Mouse (Mus musculus) cortical plate, adult 2 months (tissue): ENCODE measurements around the gene Slc4a8. TPM values are rescaled to one million over a fixed set of nuclear protein-coding genes. Genes with fewer than 3 reads are reported as not detected.

Source experiments
- H3K27ac ChIP-seq: fragments of 200-500 bp; 2 replicates; pipeline ENCODE4 v1.5.1; 2012; ENCODE audit warnings: low read length, control low read depth, inconsistent platforms; ENCODE audit not compliant: insufficient read depth
- H3K4me1 ChIP-seq: fragments of 200-500 bp; 2 replicates; pipeline ENCODE4 v1.6.1; 2011; ENCODE audit warnings: low read length; ENCODE audit not compliant: control insufficient read depth, insufficient read depth
- H3K4me3 ChIP-seq: fragments of 200-500 bp; 2 replicates; pipeline ENCODE4 v1.5.1; 2011; ENCODE audit warnings: mild to moderate bottlenecking, low read length, control low read depth; ENCODE audit not compliant: insufficient read depth
- CTCF ChIP-seq: fragments of 200-500 bp; IDR thresholded peaks from 2 replicates; pipeline ENCODE4 v1.5.1; 2011; ENCODE audit warnings: mild to moderate bottlenecking, control low read depth, low read length; ENCODE audit not compliant: insufficient read depth; ENCODE audit errors: extremely low read depth
- POLR2A ChIP-seq: fragments of 200-500 bp; IDR thresholded peaks from 2 replicates; pipeline ENCODE4 v1.6.1; 2011; ENCODE audit warnings: mild to moderate bottlenecking, low read length, control low read depth; ENCODE audit not compliant: insufficient read depth; ENCODE audit errors: extremely low read depth
- polyA plus RNA-seq: library from polyadenylated mRNA; depleted of rRNA; stranded (reverse); fragments of >200 nt; gene quantifications from 2 replicates; pipeline ENCODE4 v1.2.3, GENCODE M21; 2012; rRNA removed

Slc4a8 gene
- 31.4 and 36.0 TPM in 2 replicates for polyA plus RNA-seq

DNA sequence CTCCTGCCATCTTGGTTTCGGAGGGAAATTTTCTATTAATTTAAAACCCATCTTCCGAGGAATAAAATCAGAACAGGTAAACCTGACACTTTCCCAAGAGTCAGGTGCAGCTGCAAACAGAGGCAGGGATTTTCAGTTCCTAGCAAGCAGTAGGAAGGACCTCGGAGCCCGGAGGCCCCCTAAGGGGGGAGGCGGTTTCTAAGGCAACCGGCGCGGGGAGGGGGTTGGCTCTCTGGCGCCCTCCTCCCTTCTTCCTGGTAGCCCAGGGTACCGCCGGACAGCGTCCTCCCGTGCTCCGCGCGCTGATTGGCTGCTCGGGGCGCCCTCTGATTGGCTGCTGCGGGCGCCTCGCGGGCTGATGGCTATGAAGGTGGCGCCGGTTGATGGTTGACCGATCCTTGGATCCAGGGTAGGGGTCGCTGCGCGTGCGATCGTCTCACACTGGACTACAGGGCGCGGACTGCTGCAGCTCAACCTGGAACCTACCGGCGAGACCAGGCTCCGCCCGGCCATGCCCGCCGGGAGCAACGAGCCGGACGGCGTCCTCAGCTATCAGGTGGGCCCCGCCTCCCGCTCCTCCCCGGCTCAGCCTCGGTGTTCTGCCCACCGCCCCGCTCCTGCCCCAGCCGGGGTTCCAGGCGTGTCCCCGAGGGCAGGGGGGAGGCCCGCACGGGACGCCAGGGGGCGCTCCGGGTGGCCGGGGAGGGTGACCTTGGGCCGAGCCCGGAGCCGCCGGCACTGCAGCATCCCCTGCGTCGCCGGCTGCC, at the start of gene Slc4a8:
Gene Slc4a8 (plus strand): TSS at position 329 of the 767 bp plus-strand sequence.
- Histone ChIP-seq H3K4me3 (peak within 1 kb of the TSS; percentile 66), H3K27ac (peak within 1 kb of the TSS; percentile 47), H3K4me1 (peaks cover 2% of the 10 kb centered on the region; the same call in 1 of the 2 replicates)
- 0 out of 2 replicates have a peak, but pooled peaks have one; percentile 12 for TF ChIP-seq CTCF
- no peak for TF ChIP-seq POLR2A

DNA sequence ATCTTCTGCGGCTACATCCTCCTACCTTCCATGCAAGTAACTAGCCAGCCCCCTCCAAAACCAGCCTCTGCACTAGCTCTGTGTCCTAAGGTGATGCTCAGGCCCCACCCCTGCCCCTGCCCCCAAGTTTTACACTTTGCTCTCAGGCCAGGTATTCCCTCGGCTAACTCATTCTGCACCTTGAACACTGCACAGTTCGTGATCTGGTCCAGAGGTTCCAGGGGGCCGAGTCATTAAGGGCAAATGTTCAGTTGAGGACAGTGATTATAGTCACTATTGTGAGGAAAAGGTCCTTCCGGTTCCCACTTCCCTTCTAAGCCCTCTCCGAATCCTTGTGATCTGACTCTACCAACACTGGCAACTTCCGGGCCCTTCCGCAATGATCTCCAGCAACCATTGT, 47.1 kb upstream of the Slc4a8 start:
- Histone ChIP-seq H3K4me3 (no peak overlapping the region), H3K27ac (no peak overlapping the region), H3K4me1 (no peaks in the 10 kb centered on the region)
- no peak for TF ChIP-seq CTCF
- TF ChIP-seq POLR2A: no peak

DNA sequence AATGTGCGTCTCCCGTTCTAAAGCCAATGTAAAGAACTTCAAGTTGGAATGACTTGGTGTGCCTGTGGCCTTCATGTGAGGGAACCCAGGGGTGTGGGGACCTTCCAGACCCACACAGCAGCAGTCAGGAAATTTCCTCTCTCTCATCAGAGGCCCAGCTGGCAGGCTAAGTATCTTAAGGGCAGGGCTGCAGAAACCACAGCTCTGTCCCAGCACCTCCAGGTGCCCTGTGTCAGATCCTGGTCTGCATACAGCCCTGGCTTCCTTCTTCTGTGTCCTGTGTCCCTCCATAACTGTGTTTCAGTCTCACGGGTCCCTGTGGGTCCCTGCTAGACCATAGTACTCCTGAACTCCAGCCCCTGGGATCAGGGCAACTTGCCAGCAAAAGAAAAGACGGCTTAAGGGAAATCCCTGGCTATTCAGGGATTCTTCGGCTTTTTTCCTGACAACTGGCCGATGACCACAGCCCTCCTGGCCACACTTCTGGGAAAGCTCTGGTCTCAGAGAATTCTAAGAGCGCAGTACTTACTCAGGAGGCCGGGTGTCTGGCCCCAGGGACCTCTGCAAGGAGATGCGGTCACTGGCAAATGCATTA, 46.1 kb upstream of the Slc4a8 start:
- TF ChIP-seq CTCF: no peak
- no peak for TF ChIP-seq POLR2A
- Histone ChIP-seq H3K4me3 (no peak overlapping the region), H3K4me1 (no peaks in the 10 kb centered on the region), H3K27ac (no peak overlapping the region)

DNA sequence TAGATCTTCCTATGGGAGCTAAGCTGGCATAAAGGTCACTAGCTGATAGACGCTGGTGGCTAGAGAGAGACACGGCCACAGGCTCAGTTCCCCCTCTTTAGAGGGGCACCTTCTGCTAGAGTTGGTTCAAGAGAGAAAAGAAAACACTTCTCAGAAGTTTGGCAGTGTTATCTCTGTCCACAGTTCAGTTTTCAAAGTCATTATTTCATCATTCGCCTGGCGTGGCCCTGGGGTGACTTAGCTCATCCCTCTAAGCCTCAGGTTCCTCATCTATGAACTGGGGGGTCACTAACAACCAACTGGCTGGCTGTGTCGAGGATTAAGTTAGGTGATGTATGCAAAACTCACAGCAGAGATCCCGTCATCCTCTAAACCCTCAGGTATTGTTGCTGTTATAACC, 43.6 kb upstream of the Slc4a8 start:
- TF ChIP-seq CTCF: no peak
- TF ChIP-seq POLR2A: no peak
- Histone ChIP-seq H3K4me1 (no peaks in the 10 kb centered on the region), H3K27ac (no peak overlapping the region), H3K4me3 (no peak overlapping the region)

DNA sequence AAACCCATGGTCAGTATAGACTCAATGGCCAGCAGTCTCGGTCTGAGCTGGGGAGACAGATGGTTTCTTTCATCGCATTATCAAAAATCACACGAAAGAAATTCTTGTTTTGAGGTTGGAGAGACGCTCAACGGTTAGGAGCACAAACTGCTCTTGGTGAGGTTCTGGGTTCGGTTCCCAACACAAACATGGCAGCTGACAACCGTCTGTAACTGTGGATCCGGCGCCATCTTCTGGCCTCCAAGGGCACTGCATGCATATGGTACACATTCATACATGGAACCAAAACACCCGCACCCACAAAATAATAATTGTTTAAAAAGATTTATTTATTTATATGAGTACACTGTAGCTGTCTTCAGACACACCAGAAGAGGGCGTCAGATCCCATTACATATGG, 43.0 kb upstream of the Slc4a8 start:
- no peak overlapping the region for H3K4me3 ChIP-seq
- 0 out of 2 replicates have a peak, but pooled peaks have one; percentile 5 for TF ChIP-seq CTCF
- no peak for TF ChIP-seq POLR2A
- no peak overlapping the region for H3K27ac ChIP-seq
- no peaks in the 10 kb centered on the region for H3K4me1 ChIP-seq

DNA sequence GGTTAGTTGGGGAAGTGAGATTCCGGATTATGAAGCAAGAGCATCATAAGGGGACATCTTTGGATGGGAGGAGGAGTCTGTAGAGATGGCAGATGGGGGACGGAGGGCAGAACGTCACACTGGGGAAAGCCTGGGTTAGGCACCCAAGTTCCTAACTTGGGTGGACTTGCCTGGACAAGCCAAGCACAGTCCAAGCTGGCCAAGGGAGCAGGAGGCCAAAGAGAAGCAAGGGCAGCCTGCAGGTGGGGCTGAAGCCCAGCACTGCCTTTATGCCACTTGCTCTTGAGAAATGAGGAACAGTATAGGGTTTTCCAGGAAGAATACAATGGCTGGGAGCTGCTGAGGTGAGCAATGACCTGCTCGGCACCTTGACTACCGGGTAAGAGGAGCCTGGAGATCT, 42.3 kb upstream of the Slc4a8 start:
- Histone ChIP-seq H3K4me1 (no peaks in the 10 kb centered on the region), H3K4me3 (no peak overlapping the region), H3K27ac (no peak overlapping the region)
- TF ChIP-seq CTCF: no peak
- no peak for TF ChIP-seq POLR2A

DNA sequence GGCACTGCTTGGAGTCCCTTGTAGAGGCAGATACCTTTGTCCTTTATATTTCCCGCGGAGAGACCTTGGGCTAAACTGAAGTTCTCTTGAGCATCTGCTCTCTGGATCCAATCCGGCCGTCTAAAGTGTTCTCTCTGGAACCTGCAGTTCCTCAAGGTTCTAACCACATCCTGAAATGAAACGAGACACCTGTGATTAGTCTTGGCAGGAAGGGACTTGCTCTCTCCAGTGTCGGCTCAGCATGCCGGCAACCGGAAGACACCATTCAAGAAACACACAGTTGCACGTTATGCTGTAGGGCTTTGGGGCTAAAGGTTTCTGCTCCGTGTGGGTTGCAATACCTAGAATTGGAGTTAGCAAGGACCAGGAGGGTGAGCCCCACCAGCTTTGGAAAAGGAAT, 41.5 kb upstream of the Slc4a8 start:
- no peak for TF ChIP-seq CTCF
- no peak for TF ChIP-seq POLR2A
- Histone ChIP-seq H3K27ac (no peak overlapping the region), H3K4me1 (no peaks in the 10 kb centered on the region), H3K4me3 (no peak overlapping the region)

DNA sequence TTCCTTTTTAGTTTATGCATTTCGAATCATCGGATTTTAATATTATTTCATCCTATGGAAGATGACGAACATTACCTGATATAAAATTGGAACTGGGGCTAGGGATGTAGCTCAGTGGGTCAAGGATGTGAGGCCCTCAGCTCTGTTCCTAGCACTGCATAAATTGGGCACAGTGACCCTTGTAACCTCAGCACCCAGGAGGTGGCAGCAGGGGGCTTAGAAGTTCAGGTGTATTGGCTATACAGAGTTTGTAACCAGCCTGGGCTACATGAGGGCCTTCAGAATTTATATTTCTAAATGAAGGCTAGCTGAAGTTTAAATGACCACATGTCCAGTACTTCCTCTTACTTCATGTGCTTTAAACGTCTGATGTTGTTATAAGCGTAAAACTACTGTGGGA, 40.1 kb upstream of the Slc4a8 start:
- H3K4me3 ChIP-seq: no peak overlapping the region
- no peak for TF ChIP-seq POLR2A
- no peaks in the 10 kb centered on the region for H3K4me1 ChIP-seq
- no peak overlapping the region for H3K27ac ChIP-seq

DNA sequence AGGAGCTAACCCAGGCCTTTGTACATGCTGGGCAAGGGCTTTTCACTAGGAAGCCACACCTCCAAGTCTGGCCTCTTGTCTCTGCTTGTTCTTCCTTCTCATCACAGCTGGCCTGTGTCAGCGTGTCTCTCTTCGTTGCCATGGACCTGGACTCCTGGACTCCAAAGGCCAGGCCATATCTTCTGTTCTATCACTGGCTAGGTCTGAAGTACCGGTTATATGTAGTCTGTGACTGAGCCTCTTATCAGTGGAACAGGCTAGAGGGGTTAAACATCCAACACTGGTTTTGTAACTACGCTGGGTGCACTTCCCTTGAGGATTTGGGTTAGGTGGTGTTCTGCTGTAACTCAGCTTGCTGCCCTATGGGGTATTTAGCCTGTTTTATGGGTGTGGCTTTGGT, 39.5 kb upstream of the Slc4a8 start:
- TF ChIP-seq POLR2A (no peak), CTCF (no peak)
- no peaks in the 10 kb centered on the region for H3K4me1 ChIP-seq
- no peak overlapping the region for H3K4me3 ChIP-seq
- no peak overlapping the region for H3K27ac ChIP-seq

DNA sequence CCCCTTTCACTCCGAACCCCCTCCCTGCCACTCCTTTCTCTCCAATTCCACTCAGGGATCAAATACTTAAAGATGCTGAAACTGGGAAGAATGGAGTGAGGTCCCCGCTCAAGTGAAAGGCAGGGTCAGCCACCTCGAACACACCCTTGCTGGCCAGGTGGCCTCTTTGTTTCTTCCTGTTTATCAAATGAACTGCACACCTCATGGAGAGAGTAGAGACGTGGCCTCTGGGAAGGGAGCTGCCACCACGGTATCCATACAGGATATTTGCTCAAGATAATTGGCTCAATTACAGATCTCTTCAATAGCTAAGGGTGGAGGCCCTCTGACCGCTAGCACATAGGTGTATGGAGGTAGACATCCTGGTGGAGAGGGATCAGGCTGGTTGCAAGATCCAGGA, 39.0 kb upstream of the Slc4a8 start:
- Histone ChIP-seq H3K4me1 (no peaks in the 10 kb centered on the region), H3K27ac (no peak overlapping the region), H3K4me3 (no peak overlapping the region)
- TF ChIP-seq POLR2A (no peak), CTCF (no peak)

DNA sequence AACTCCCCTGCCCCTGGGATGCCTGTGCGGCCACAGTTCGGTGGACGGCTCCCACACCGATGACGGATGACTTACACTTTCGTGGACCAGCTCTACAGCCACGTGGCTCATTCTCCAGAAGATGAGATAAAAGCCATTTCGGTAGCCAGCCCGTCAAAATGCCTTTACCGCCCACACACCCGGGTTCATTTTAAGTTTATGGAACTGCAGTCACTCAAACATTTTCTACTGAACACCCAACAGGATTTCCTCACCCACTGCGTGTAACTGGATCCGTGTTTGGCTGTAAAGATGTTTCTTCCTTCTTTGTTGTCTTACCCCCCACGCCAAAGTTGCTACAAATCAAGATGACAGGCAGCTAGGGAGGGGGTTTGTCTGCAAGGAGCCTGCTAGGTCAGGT, 38.0 kb upstream of the Slc4a8 start:
- Histone ChIP-seq H3K27ac (no peak overlapping the region), H3K4me3 (no peak overlapping the region), H3K4me1 (no peaks in the 10 kb centered on the region)
- TF ChIP-seq POLR2A (no peak), CTCF (no peak)
